Mouse (Mus musculus) macrophage (primary cell): ENCODE data around the gene Ints11. TPM values are rescaled to one million over a fixed set of nuclear protein-coding genes. Genes with fewer than 3 reads are reported as not detected.

Experiments used
- H3K27ac ChIP-seq: fragments of 350-480 bp; formaldehyde crosslinking; 2 replicates; pipeline ENCODE4 v1.9.0; 2021
- H3K36me3 ChIP-seq: fragments of 350-480 bp; formaldehyde crosslinking; 2 replicates; pipeline ENCODE4 v1.9.0; 2021; ENCODE audit errors: inconsistent target
- H3K4me3 ChIP-seq: fragments of 350-480 bp; formaldehyde crosslinking; 2 replicates; pipeline ENCODE4 v1.9.0; 2021; ENCODE audit errors: inconsistent target
- H3K79me2 ChIP-seq: fragments of 350-480 bp; formaldehyde crosslinking; 2 replicates; pipeline ENCODE4 v1.9.0; 2021; ENCODE audit errors: inconsistent target
- WGBS: methylation state at CpG from one replicate; pipeline ENCODE4 v1.1.7; 2026; ENCODE audit warnings: inconsistent platforms; ENCODE audit not compliant: missing documents; 5-methylcytosine and 5-hydroxymethylcytosine counted together
- polyA plus RNA-seq: library from polyadenylated mRNA; stranded (reverse); fragments of 250-400 nt; gene quantifications from 3 replicates; pipeline ENCODE4 v1.2.4, GENCODE M21; 2018; ENCODE audit warnings: inconsistent platforms
- total RNA-seq, 78 experiments: library from RNA; depleted of rRNA; stranded (reverse); fragments of 250-400 nt; gene quantifications; 1 replicate in 9 of 78; 2 replicates in 24 of 78; 3 replicates in 43 of 78; 4 replicates in 2 of 78; pipeline ENCODE4 v1.2.4; 2018; ENCODE audit warnings: inconsistent platforms in 56 of 78

The Ints11 gene
- total RNA-seq (2018; cell fraction: chromatin; rRNA removed), result 10 to 100 TPM in 19 of 26 experiments, 1 to 10 TPM in 7; 5.0 to 31.6 (median 16.3) TPM
- 10 to 100 TPM; 10.8 to 25.6 (median 18.1) TPM for total RNA-seq (2018; cell fraction: cytosol; rRNA removed)
- 10 to 100 TPM in 18 of 26 experiments, 1 to 10 TPM in 8; 5.3 to 26.9 (median 14.3) TPM for total RNA-seq (2018; cell fraction: nucleus; rRNA removed)
- 11.2 to 22.1 TPM (median 18.6 TPM) in 3 replicates for polyA plus RNA-seq

GRCm38 (mm10) chr4:155869317-155870033 lies at the start of gene Ints11, which contains the start of gene Cptp:
TSS of gene Ints11 (plus strand) at chr4:155869546.
TSS of gene Cptp (minus strand) at chr4:155869440.
- peaks cover 47% of the 10 kb centered on the region for H3K79me2 ChIP-seq
- under 1% methylated on average over 63 of the region's 63 CpGs for WGBS
- H3K27ac ChIP-seq, result peak within 1 kb of the TSS; percentile 46
- H3K4me3 ChIP-seq, result peak within 1 kb of the TSS; percentile 100
- H3K36me3 ChIP-seq, result peaks cover 35% of the 10 kb centered on the region

DNA sequence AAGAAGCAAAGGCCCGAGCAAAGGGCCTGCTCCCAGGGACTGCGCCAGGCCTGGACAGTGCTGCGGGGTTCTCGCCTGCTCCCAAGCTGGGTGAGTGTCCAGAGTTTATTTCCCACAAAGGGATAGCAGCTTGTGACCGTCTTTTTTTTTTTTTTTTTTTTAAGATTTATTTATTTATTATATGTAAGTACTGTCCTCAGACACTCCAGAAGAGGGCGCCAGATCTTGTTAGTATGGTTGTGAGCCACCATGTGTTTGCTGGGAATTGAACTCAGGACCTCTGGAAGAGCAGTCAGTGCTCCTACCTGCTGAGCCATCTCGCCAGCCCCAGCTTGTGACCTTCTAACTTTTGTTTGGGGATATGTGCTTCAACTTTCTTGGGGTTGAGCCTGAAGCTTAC lies 48.3 kb upstream of the Ints11 start:
- no peak overlapping the region for H3K27ac ChIP-seq
- H3K79me2 ChIP-seq, result peaks cover 93% of the 10 kb centered on the region
- no peak overlapping the region for H3K4me3 ChIP-seq
- peaks cover 92% of the 10 kb centered on the region for H3K36me3 ChIP-seq
- WGBS, result 93% methylated on average over 6 of the region's 7 CpGs

- Histone ChIP-seq H3K4me3 (no peak overlapping the region), H3K27ac (no peak overlapping the region), H3K36me3 (peaks cover 83% of the 10 kb centered on the region), H3K79me2 (peaks cover 69% of the 10 kb centered on the region)
- 97% methylated on average over 16 of the region's 16 CpGs for WGBS
Measured at GRCm38 (mm10) chr4:155823443-155823842, 45.9 kb upstream of the Ints11 start.

GRCm38 (mm10) chr4:155829866-155830265 lies 39.5 kb upstream of the Ints11 start:
- no peak overlapping the region for H3K27ac ChIP-seq
- no peak overlapping the region for H3K4me3 ChIP-seq
- H3K36me3 ChIP-seq, result peaks cover 20% of the 10 kb centered on the region
- peaks cover 24% of the 10 kb centered on the region for H3K79me2 ChIP-seq
- WGBS, result 93% methylated on average over 4 of the region's 4 CpGs

DNA sequence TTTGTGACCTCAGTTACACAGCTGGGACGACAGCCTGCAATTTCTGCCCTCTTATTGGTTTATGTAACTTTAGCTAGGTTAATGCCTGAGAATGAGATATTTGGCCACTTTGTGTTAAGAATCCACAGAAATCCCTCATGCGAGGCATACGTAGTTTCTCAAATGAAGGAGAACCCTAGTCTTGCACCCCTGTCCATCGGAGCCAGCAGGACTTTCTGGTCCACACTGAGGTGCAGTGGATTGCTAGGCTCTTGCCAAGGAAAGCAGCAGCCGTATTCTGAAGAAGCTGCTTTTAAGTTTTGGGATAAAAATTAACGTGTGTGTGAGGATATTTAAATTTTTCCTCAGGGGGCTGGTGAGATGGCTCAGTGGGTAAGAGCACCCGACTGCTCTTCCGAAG lies 38.8 kb upstream of the Ints11 start:
- Histone ChIP-seq H3K4me3 (peak overlapping the region; percentile 81; the same call in 1 of the 2 replicates), H3K27ac (peak overlapping the region; percentile 81), H3K36me3 (peaks cover 13% of the 10 kb centered on the region; the same call in 1 of the 2 replicates), H3K79me2 (peaks cover 19% of the 10 kb centered on the region)
- WGBS, result 63% methylated on average over 6 of the region's 8 CpGs

GRCm38 (mm10) chr4:155831205-155831766 lies 38.1 kb upstream of the Ints11 start, which contains the start of gene Aurkaip1:
TSS of gene Aurkaip1 (plus strand) at chr4:155831272.
- H3K36me3 ChIP-seq, result peaks cover 13% of the 10 kb centered on the region; the same call in 1 of the 2 replicates
- peaks cover 19% of the 10 kb centered on the region for H3K79me2 ChIP-seq
- under 1% methylated on average over 48 of the region's 49 CpGs for WGBS
- H3K4me3 ChIP-seq, result peak within 1 kb of the TSS; percentile 81
- peak within 1 kb of the TSS; percentile 81 for H3K27ac ChIP-seq

DNA sequence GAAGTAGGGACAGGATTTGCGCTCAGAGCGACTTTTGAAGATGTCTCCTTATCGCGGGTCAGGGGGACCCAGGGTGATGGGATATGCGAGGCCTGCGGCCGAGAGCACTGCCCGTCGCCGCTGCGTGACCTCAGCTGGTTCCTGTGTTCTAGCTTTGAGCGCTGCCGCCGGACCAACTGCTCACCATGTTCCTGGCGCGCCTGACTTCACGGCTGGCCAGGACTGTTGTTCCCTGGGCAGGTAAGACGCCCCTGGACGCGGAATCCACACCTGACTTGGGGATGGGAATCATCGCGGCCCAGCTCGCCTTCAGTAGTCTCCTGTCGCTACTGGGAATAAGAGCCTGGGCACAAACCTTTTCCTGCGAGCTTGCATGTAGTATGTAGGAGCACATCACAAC lies 37.5 kb upstream of the Ints11 start:
- H3K27ac ChIP-seq, result peak overlapping the region; percentile 81
- 1% methylated on average over 25 of the region's 25 CpGs for WGBS

GRCm38 (mm10) chr4:155832321-155832720 lies 37.0 kb upstream of the Ints11 start:
- H3K4me3 ChIP-seq, result peak overlapping the region; percentile 81
- H3K27ac ChIP-seq, result peak overlapping the region; percentile 81
- 58% methylated on average over 10 of the region's 10 CpGs for WGBS
- H3K36me3 ChIP-seq, result 0 out of 2 replicates have a peak, but pooled peaks cover 5% of the 10 kb centered on the region
- H3K79me2 ChIP-seq, result peaks cover 19% of the 10 kb centered on the region

More for the DNA sequence above, 37.5 kb upstream of the Ints11 start:
- peak overlapping the region; percentile 81 for H3K4me3 ChIP-seq
- peaks cover 19% of the 10 kb centered on the region for H3K79me2 ChIP-seq
- H3K36me3 ChIP-seq, result peaks cover 9% of the 10 kb centered on the region; the same call in 1 of the 2 replicates

GRCm38 (mm10) chr4:155833234-155833633 lies 36.1 kb upstream of the Ints11 start:
- peaks cover 19% of the 10 kb centered on the region for H3K79me2 ChIP-seq
- WGBS, result 64% methylated on average over 4 of the region's 4 CpGs
- H3K36me3 ChIP-seq, result no peaks in the 10 kb centered on the region
- no peak overlapping the region for H3K27ac ChIP-seq
- H3K4me3 ChIP-seq, result no peak overlapping the region

DNA sequence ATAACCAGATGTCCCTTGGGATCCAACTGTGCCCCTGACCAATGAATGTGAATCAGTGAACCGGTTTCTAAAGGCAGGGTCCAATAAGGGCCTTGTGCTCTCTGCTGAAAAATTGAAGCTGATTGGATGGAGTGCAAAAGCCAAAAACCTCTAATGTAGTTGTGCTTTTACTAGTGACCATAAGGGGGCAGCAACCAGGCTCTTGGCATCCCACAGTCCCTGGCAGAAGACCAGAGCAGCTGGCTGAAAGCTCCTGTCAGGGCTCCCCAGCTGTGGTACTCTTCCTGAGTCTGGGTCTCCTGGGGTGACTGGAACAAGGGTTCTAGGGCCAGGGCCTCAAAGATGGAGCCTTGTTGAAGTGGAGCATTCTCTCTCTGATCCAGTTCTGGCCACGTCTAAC lies 35.5 kb upstream of the Ints11 start:
- Histone ChIP-seq H3K27ac (no peak overlapping the region), H3K4me3 (no peak overlapping the region), H3K79me2 (peaks cover 19% of the 10 kb centered on the region), H3K36me3 (no peaks in the 10 kb centered on the region)
- 40% methylated on average over 2 of the region's 2 CpGs for WGBS

GRCm38 (mm10) chr4:155837404-155838010 lies 31.8 kb upstream of the Ints11 start:
- no peaks in the 10 kb centered on the region for H3K36me3 ChIP-seq
- H3K79me2 ChIP-seq, result peaks cover 9% of the 10 kb centered on the region
- no peak overlapping the region for H3K4me3 ChIP-seq
- WGBS, result 23% methylated on average over 11 of the region's 11 CpGs
- H3K27ac ChIP-seq, result no peak overlapping the region

GRCm38 (mm10) chr4:155838187-155839153 lies 30.9 kb upstream of the Ints11 start:
- 82% methylated on average over 8 of the region's 8 CpGs for WGBS
- Histone ChIP-seq H3K36me3 (no peaks in the 10 kb centered on the region), H3K27ac (no peak overlapping the region), H3K79me2 (no peaks in the 10 kb centered on the region; the same call in 1 of the 2 replicates), H3K4me3 (no peak overlapping the region)

GRCm38 (mm10) chr4:155839483-155839910 lies 29.8 kb upstream of the Ints11 start, which contains the start of gene Mxra8:
TSS of gene Mxra8 (plus strand) at chr4:155839680.
- WGBS, result 84% methylated on average over 16 of the region's 16 CpGs
- H3K79me2 ChIP-seq, result no peaks in the 10 kb centered on the region
- H3K27ac ChIP-seq, result no peak within 1 kb of the TSS
- peak within 1 kb of the TSS; percentile 12; the same call in 1 of the 2 replicates for H3K4me3 ChIP-seq
- no peaks in the 10 kb centered on the region for H3K36me3 ChIP-seq
